Mouse (Mus musculus) MEL (cell line): Measurements from ENCODE around the gene Gpr146. TPM values are rescaled to one million over a fixed set of nuclear protein-coding genes. Genes with fewer than 3 reads are reported as not detected.
A peak's percentile ranks its signal among the peaks of the same experiment; 100 is the strongest.

Experiments
- DNase-seq: peaks from one replicate; pipeline ENCODE4 v3.0.0; 2011; ENCODE audit warnings: low read depth, low spot score
- H3K27ac ChIP-seq: 2 replicates; pipeline ENCODE4 v1.5.1; 2012; ENCODE audit warnings: low read depth, mild to moderate bottlenecking, control low read depth, low read length, moderate library complexity; ENCODE audit not compliant: control insufficient read depth
- H3K27me3 ChIP-seq, 2 experiments: fragments of 150-350 bp in 1 of 2; sonication (generic) in 1 of 2; 2 replicates each; pipeline ENCODE4 v1.6.1; 2012; ENCODE audit warnings: low read length in 2 of 2, mild to moderate bottlenecking in 2 of 2, improper control_type of control experiment in 1 of 2, moderate library complexity in 1 of 2; ENCODE audit not compliant: insufficient read depth in 2 of 2, control insufficient read depth in 1 of 2
- H3K36me3 ChIP-seq, 2 experiments: 2 replicates each; pipeline ENCODE4 v1.6.1; 2012 to 2014; ENCODE audit warnings: low read length in 2 of 2, improper control_type of control experiment in 1 of 2, inconsistent platforms in 1 of 2, mild to moderate bottlenecking in 1 of 2; ENCODE audit not compliant: insufficient read depth in 2 of 2, control insufficient read depth in 1 of 2
- H3K4me1 ChIP-seq, 2 experiments: fragments of 150-350 bp in 1 of 2; sonication (generic) in 1 of 2; 2 replicates each; pipeline ENCODE4 v1.6.1; 2012; ENCODE audit warnings: low read length in 2 of 2, improper control_type of control experiment in 1 of 2, mild to moderate bottlenecking in 1 of 2; ENCODE audit not compliant: insufficient read depth in 2 of 2, control insufficient read depth in 1 of 2
- H3K4me3 ChIP-seq, 2 experiments: fragments of 150-350 bp in 1 of 2; sonication (generic) in 1 of 2; 2 replicates each; pipeline ENCODE4 v1.5.1; 2012; ENCODE audit warnings: low read depth in 2 of 2, low read length in 2 of 2, mild to moderate bottlenecking in 2 of 2, moderate library complexity in 2 of 2, control low read depth in 1 of 2, improper control_type of control experiment in 1 of 2; ENCODE audit not compliant: control insufficient read depth in 1 of 2, insufficient read depth in 1 of 2
- H3K79me2 ChIP-seq: 2 replicates; pipeline ENCODE4 v1.6.1; 2012; ENCODE audit warnings: mild to moderate bottlenecking, low read length, moderate library complexity; ENCODE audit not compliant: control insufficient read depth, poor library complexity, insufficient read depth
- H3K9ac ChIP-seq: 2 replicates; pipeline ENCODE4 v1.6.1; 2012; ENCODE audit warnings: low read depth, mild to moderate bottlenecking, control low read depth, low read length, moderate library complexity; ENCODE audit not compliant: control insufficient read depth, poor library complexity, severe bottlenecking
- H3K9me3 ChIP-seq: fragments of 150-350 bp; sonication (generic); replicated peaks from 2 replicates; pipeline ENCODE4 v1.6.1; 2012; ENCODE audit warnings: mild to moderate bottlenecking, low read length, improper control_type of control experiment, moderate library complexity; ENCODE audit not compliant: insufficient read depth
- BHLHE40 ChIP-seq: IDR thresholded peaks from 2 replicates; pipeline ENCODE4 v1.6.1; 2012; ENCODE audit warnings: low read depth, mild to moderate bottlenecking, inconsistent platforms, low read length, improper control_type of control experiment, borderline replicate concordance
- CHD1 ChIP-seq: IDR thresholded peaks from 2 replicates; pipeline ENCODE4 v1.6.1; 2012; ENCODE audit warnings: low read depth, mild to moderate bottlenecking, inconsistent platforms, low read length, improper control_type of control experiment
- ELF1 ChIP-seq: IDR thresholded peaks from 2 replicates; pipeline ENCODE4 v1.6.1; 2014; ENCODE audit warnings: low read depth, mild to moderate bottlenecking, inconsistent platforms, low read length, improper control_type of control experiment, moderate library complexity
- EP300 ChIP-seq, 2 experiments: IDR thresholded peaks; 2 replicates each; pipeline ENCODE4 v1.6.1; 2011; ENCODE audit warnings: improper control_type of control experiment in 2 of 2, low read length in 2 of 2, low read depth in 1 of 2, mild to moderate bottlenecking in 1 of 2
- ETS1 ChIP-seq: IDR thresholded peaks from 2 replicates; pipeline ENCODE4 v1.6.1; 2012; ENCODE audit warnings: low read depth, mild to moderate bottlenecking, inconsistent platforms, low read length, improper control_type of control experiment, moderate library complexity
- GABPA ChIP-seq: IDR thresholded peaks from 2 replicates; pipeline ENCODE4 v1.6.1; 2012; ENCODE audit warnings: low read depth, mild to moderate bottlenecking, inconsistent platforms, low read length, improper control_type of control experiment, moderate library complexity
- GATA1 ChIP-seq: IDR thresholded peaks from 2 replicates; pipeline ENCODE4 v1.6.1; 2011; ENCODE audit warnings: low read depth, low read length, improper control_type of control experiment
- HCFC1 ChIP-seq: IDR thresholded peaks from 2 replicates; pipeline ENCODE4 v1.6.1; 2012; ENCODE audit warnings: low read depth, mild to moderate bottlenecking, inconsistent platforms, low read length, improper control_type of control experiment, moderate library complexity
- JUND ChIP-seq: IDR thresholded peaks from 2 replicates; pipeline ENCODE4 v1.6.1; 2011; ENCODE audit warnings: low read depth, mild to moderate bottlenecking, improper control_type of control experiment, low read length
- KAT2A ChIP-seq: conservative IDR thresholded peaks from 2 replicates; pipeline ENCODE4 v1.6.1; 2012; ENCODE audit warnings: low read depth, low read length, improper control_type of control experiment, inconsistent platforms
- MAFK ChIP-seq: IDR thresholded peaks from 2 replicates; pipeline ENCODE4 v1.6.1; 2011; ENCODE audit warnings: low read depth, mild to moderate bottlenecking, low read length, improper control_type of control experiment, borderline replicate concordance
- MAX ChIP-seq: IDR thresholded peaks from 2 replicates; pipeline ENCODE4 v1.6.1; 2011; ENCODE audit warnings: low read length, improper control_type of control experiment
- MAZ ChIP-seq: IDR thresholded peaks from 2 replicates; pipeline ENCODE4 v1.6.1; 2012; ENCODE audit warnings: low read depth, mild to moderate bottlenecking, inconsistent platforms, low read length, improper control_type of control experiment
- MEF2A ChIP-seq: IDR thresholded peaks from 2 replicates; pipeline ENCODE4 v1.6.1; 2014; ENCODE audit warnings: low read depth, mild to moderate bottlenecking, inconsistent platforms, low read length, improper control_type of control experiment; ENCODE audit not compliant: poor library complexity, insufficient replicate concordance, severe bottlenecking; ENCODE audit errors: extremely low read depth
- MXI1 ChIP-seq: IDR thresholded peaks from 2 replicates; pipeline ENCODE4 v1.6.1; 2011; ENCODE audit warnings: mild to moderate bottlenecking, low read depth, low read length, improper control_type of control experiment
- MYB ChIP-seq: IDR thresholded peaks from 2 replicates; pipeline ENCODE4 v1.6.1; 2011; ENCODE audit warnings: mild to moderate bottlenecking, low read depth, low read length, improper control_type of control experiment
- MYC ChIP-seq: IDR thresholded peaks from 2 replicates; pipeline ENCODE4 v1.6.1; 2011; ENCODE audit warnings: low read depth, mild to moderate bottlenecking, low read length, improper control_type of control experiment, moderate library complexity
- NRF1 ChIP-seq: IDR thresholded peaks from 2 replicates; pipeline ENCODE4 v1.6.1; 2014; ENCODE audit warnings: low read depth, mild to moderate bottlenecking, inconsistent platforms, low read length, improper control_type of control experiment, moderate library complexity; ENCODE audit not compliant: poor library complexity, insufficient read depth, severe bottlenecking
- POLR2AphosphoS5 ChIP-seq: IDR thresholded peaks from 2 replicates; pipeline ENCODE4 v1.6.1; 2012; ENCODE audit warnings: low read depth, borderline replicate concordance, mild to moderate bottlenecking, inconsistent platforms, low read length, moderate library complexity, mixed read lengths
- RCOR1 ChIP-seq: IDR thresholded peaks from 2 replicates; pipeline ENCODE4 v1.6.1; 2012; ENCODE audit warnings: low read depth, mild to moderate bottlenecking, inconsistent platforms, low read length, improper control_type of control experiment
- SIN3A ChIP-seq: IDR thresholded peaks from 2 replicates; pipeline ENCODE4 v1.6.1; 2012; ENCODE audit warnings: low read length, improper control_type of control experiment, inconsistent platforms
- SMC3 ChIP-seq: IDR thresholded peaks from 2 replicates; pipeline ENCODE4 v1.6.1; 2011; ENCODE audit warnings: low read depth, low read length, improper control_type of control experiment
- TAL1 ChIP-seq: IDR thresholded peaks from 2 replicates; pipeline ENCODE4 v1.6.1; 2012; ENCODE audit warnings: mild to moderate bottlenecking, inconsistent platforms, low read length, moderate library complexity, mixed read lengths
- TCF12 ChIP-seq: IDR thresholded peaks from 2 replicates; pipeline ENCODE4 v1.6.1; 2014; ENCODE audit warnings: low read depth, mild to moderate bottlenecking, inconsistent platforms, low read length, improper control_type of control experiment, moderate library complexity
- UBTF ChIP-seq: IDR thresholded peaks from 2 replicates; pipeline ENCODE4 v1.6.1; 2012; ENCODE audit warnings: low read depth, mild to moderate bottlenecking, inconsistent platforms, low read length, improper control_type of control experiment, moderate library complexity, borderline replicate concordance; ENCODE audit not compliant: insufficient read depth
- USF1 ChIP-seq: IDR thresholded peaks from 2 replicates; pipeline ENCODE4 v1.6.1; 2014; ENCODE audit warnings: low read depth, mild to moderate bottlenecking, inconsistent platforms, low read length, improper control_type of control experiment, moderate library complexity
- ZC3H11A ChIP-seq: IDR thresholded peaks from 2 replicates; pipeline ENCODE4 v1.6.1; 2012; ENCODE audit warnings: low read depth, mild to moderate bottlenecking, inconsistent platforms, low read length, improper control_type of control experiment
- ZKSCAN1 ChIP-seq: IDR thresholded peaks from 2 replicates; pipeline ENCODE4 v1.6.1; 2012; ENCODE audit warnings: low read depth, mild to moderate bottlenecking, inconsistent platforms, low read length, improper control_type of control experiment, moderate library complexity
- ZMIZ1 ChIP-seq: IDR thresholded peaks from 2 replicates; pipeline ENCODE4 v1.6.1; 2012; ENCODE audit warnings: low read depth, mild to moderate bottlenecking, inconsistent platforms, low read length, improper control_type of control experiment, moderate library complexity
- ZNF384 ChIP-seq: IDR thresholded peaks from 2 replicates; pipeline ENCODE4 v1.6.1; 2012; ENCODE audit warnings: low read depth, mild to moderate bottlenecking, inconsistent platforms, low read length, improper control_type of control experiment
- polyA plus RNA-seq, 2 experiments: library from polyadenylated mRNA; stranded (reverse) in 1 of 2; unstranded in 1 of 2; fragments of >175 nt in 1 of 2; fragments of >200 nt in 1 of 2; gene quantifications; 2 replicates each; pipeline versions ENCODE4 v1.2.1 to v1.2.4; 2012; ENCODE audit warnings: low replicate concordance in 2 of 2, low read depth in 1 of 2; ENCODE audit not compliant: insufficient read length in 2 of 2, insufficient read depth in 1 of 2, missing spikeins in 1 of 2
- total RNA-seq: library from RNA; depleted of rRNA; stranded (reverse); fragments of 300-350 nt; gene quantifications from 2 replicates; pipeline ENCODE4 v1.2.3, GENCODE M21; 2012

Gene Gpr146
- total and polyA plus RNA-seq, 3 experiments: 0.92 to 4.5 TPM; not detected in 1

DNA sequence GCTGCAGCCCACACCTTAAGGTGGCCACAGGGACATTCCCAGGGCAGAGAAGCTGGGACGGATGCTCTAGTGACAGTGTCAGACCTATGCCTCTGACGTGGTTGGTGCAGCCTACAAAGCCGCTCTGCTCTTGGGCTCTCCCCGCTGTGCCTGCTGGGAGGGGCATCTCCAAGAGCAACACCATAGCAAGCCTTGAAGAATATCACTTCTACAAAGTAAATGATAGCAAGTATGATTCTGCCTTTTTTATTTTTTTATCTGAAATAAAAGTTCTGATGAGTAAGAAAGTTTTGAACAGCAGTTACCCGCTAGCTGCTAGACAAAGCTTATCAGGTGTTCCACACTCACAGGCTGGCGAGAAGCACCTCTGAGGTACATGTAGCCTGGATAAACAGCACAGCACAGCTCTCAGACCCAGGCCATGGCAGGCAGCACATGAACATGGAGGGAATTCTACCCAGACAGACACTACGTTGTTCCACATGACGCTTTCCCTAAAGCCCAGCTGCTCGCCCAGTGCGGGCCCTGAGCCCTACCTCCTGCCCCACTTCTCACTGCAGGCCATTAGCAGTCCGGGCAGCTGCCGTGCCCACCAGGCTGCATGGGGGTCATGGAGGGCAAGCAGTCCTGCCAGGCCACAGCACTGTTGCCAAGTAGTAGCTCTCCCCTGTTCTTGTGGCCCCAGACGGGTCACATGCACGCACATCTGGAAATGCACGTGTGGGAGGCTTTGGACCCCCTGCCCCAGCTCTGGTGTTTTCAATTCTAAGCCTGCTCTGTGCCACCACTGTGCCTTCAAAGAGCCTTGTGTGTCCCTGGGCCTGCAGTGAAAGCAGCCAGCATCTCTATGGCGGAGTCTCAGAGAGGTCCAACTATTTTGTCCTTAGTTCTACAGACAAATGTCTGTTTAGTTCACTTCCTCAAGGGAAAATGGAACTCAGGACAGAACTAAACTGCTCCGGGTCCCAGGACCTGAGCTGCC, 11.5 kb downstream of the Gpr146 start:
- peaks cover 0 to 27% of the 10 kb centered on the region in 2 experiments; a peak in 2 of 4 replicates for H3K36me3 ChIP-seq
- peaks cover 20 to 38% of the 10 kb centered on the region in 2 experiments for H3K4me1 ChIP-seq
- no peaks in the 10 kb centered on the region for H3K27me3 ChIP-seq
- no peaks in the 10 kb centered on the region for H3K9me3 ChIP-seq
- no peak for TF ChIP-seq ZC3H11A
- TF ChIP-seq ZNF384: peak; percentile 89
- TF ChIP-seq UBTF: no peak
- no peak for TF ChIP-seq MEF2A
- peak; percentile 89 for TF ChIP-seq SIN3A
- no peak for TF ChIP-seq ZKSCAN1
- no peak for TF ChIP-seq CHD1
- peak; percentile 66; the same call in 1 of the 2 replicates for TF ChIP-seq BHLHE40
- TF ChIP-seq GATA1: peak; percentile 95
- peak; percentile 53; the same call in 1 of the 2 replicates for TF ChIP-seq MYB
- TF ChIP-seq MAX: peak; percentile 60
- 0 out of 2 replicates have a peak, but pooled peaks have one; percentile 37 for TF ChIP-seq MAFK
- TF ChIP-seq USF1: no peak
- peak; percentile 91 for TF ChIP-seq TAL1
- TF ChIP-seq RCOR1: peak; percentile 61
- 0 out of 2 replicates have a peak, but pooled peaks have one; percentile 32 for TF ChIP-seq JUND
- TF ChIP-seq NRF1: 0 out of 2 replicates have a peak, but pooled peaks have one; percentile 4
- TF ChIP-seq MYC: peak; percentile 40; the same call in 1 of the 2 replicates
- TF ChIP-seq GABPA: no peak
- peak; percentile 95 to 96 for TF ChIP-seq EP300 (IDR thresholded peaks at IDR 0.05; ENCODE audit: low read depth in 1 of 2, low read length in 2 of 2)
- no peak for TF ChIP-seq SMC3
- peak; percentile 94 for TF ChIP-seq TCF12
- TF ChIP-seq MAZ: peak; percentile 48; the same call in 1 of the 2 replicates
- TF ChIP-seq ZMIZ1: peak; percentile 11; the same call in 1 of the 2 replicates
- no peak; the same call in 1 of the 2 replicates for TF ChIP-seq POLR2AphosphoS5
- TF ChIP-seq ELF1: no peak
- TF ChIP-seq MXI1: peak; percentile 30; the same call in 1 of the 2 replicates
- TF ChIP-seq KAT2A: no peak; the same call in 1 of the 2 replicates
- TF ChIP-seq HCFC1: peak; percentile 34; the same call in 1 of the 2 replicates
- TF ChIP-seq ETS1: peak; percentile 96
- DNase-seq: peak; percentile 87
- H3K27ac ChIP-seq: peak overlapping the region; percentile 91
- 0 out of 4 replicates have a peak overlapping the region, but pooled peaks of 1 of the 2 experiments have one; percentile 9 for H3K4me3 ChIP-seq
- peak overlapping the region; percentile 51 for H3K9ac ChIP-seq
- peaks cover 5% of the 10 kb centered on the region for H3K79me2 ChIP-seq
